Mouse (Mus musculus) intestine, postnatal 0 days (tissue): Measurements from ENCODE around the gene Mesd. TPM values are rescaled to one million over a fixed set of nuclear protein-coding genes. Genes with fewer than 3 reads are reported as not detected.

Experiments
- ATAC-seq: fragments of 200-750 bp; cut with Nextera tagmentation; 2 replicates; pipeline ENCODE4 v1.8.0; 2017; ENCODE audit warnings: mild to moderate bottlenecking, moderate TSS enrichment, moderate library complexity
- H3K27ac ChIP-seq: fragments of 300-500 bp; sonication (generic); 2 replicates; pipeline ENCODE4 v1.5.1; 2014; ENCODE audit warnings: mild to moderate bottlenecking, low read depth, low read length, moderate library complexity
- H3K27me3 ChIP-seq: fragments of 300-500 bp; sonication (generic); replicated peaks from 2 replicates; pipeline ENCODE4 v1.6.1; 2014; ENCODE audit warnings: low read length, mixed read lengths; ENCODE audit not compliant: control insufficient read depth, insufficient read depth
- H3K36me3 ChIP-seq: fragments of 300-500 bp; sonication (generic); 2 replicates; pipeline ENCODE4 v1.6.1; 2014; ENCODE audit warnings: mild to moderate bottlenecking, moderate library complexity; ENCODE audit not compliant: control insufficient read depth, insufficient read depth
- H3K4me1 ChIP-seq: fragments of 300-500 bp; sonication (generic); replicated peaks from 2 replicates; pipeline ENCODE4 v1.6.1; 2014; ENCODE audit warnings: antibody characterized with exemption, low read length, mixed read lengths; ENCODE audit not compliant: control insufficient read depth, insufficient read depth
- H3K4me2 ChIP-seq: fragments of 300-500 bp; sonication (generic); replicated peaks from 2 replicates; pipeline ENCODE4 v1.6.1; 2014; ENCODE audit warnings: low read depth, mild to moderate bottlenecking, moderate library complexity
- H3K4me3 ChIP-seq: fragments of 300-500 bp; sonication (generic); 2 replicates; pipeline ENCODE4 v1.5.1; 2014; ENCODE audit warnings: low read depth, low read length
- H3K9ac ChIP-seq: fragments of 300-500 bp; sonication (generic); 2 replicates; pipeline ENCODE4 v1.6.1; 2014; ENCODE audit warnings: mild to moderate bottlenecking, low read depth, low read length
- H3K9me3 ChIP-seq: fragments of 300-500 bp; sonication (generic); 2 replicates; pipeline ENCODE4 v1.6.1; 2016; ENCODE audit warnings: mixed run types; ENCODE audit not compliant: control insufficient read depth
- CTCF ChIP-seq: sonication (generic); IDR thresholded peaks from 2 replicates; pipeline ENCODE4 v1.5.1; 2016; ENCODE audit warnings: low read depth, mild to moderate bottlenecking, control low read depth, antibody characterized with exemption, moderate library complexity
- WGBS: fragments of 180-500 bp; shearing (Covaris S2); extraction: QIAGEN DNeasy Blood & Tissue Kit; methylation state at CpG from one replicate; pipeline ENCODE4 v1.1.7; 2014; 5-methylcytosine and 5-hydroxymethylcytosine counted together
- polyA plus RNA-seq: library from polyadenylated mRNA; unstranded; fragments of >200 nt; fragmentation: Nextera tagmentation; extraction: Ambion mirVana; gene quantifications from 2 replicates; pipeline ENCODE4 v1.2.1, GENCODE M21; 2015

Gene Mesd
- polyA plus RNA-seq, 1 experiment from 2014 or later = 55.0 TPM

GRCm38 (mm10) chr7:83902296-83903145 lies 18.3 kb downstream of the Mesd start:
- Histone ChIP-seq H3K4me2 (no peak overlapping the region), H3K27ac (no peak overlapping the region), H3K4me3 (no peak overlapping the region), H3K9ac (no peak overlapping the region), H3K36me3 (peaks cover 34% of the 10 kb centered on the region), H3K4me1 (no peaks in the 10 kb centered on the region), H3K27me3 (no peaks in the 10 kb centered on the region), H3K9me3 (no peaks in the 10 kb centered on the region)
- ATAC-seq = no peak
- 46% methylated on average over 5 of the region's 5 CpGs for WGBS
- TF ChIP-seq CTCF = no peak

GRCm38 (mm10) chr7:83904831-83905230 lies 20.6 kb downstream of the Mesd start:
- WGBS = 82% methylated on average over 3 of the region's 3 CpGs
- H3K4me3 ChIP-seq = no peak overlapping the region
- no peak overlapping the region for H3K27ac ChIP-seq
- no peak overlapping the region for H3K9ac ChIP-seq
- TF ChIP-seq CTCF = no peak
- no peaks in the 10 kb centered on the region for H3K9me3 ChIP-seq
- H3K36me3 ChIP-seq = peaks cover 13% of the 10 kb centered on the region
- ATAC-seq = no peak
- no peak overlapping the region for H3K4me2 ChIP-seq
- H3K27me3 ChIP-seq = no peaks in the 10 kb centered on the region
- no peaks in the 10 kb centered on the region for H3K4me1 ChIP-seq

GRCm38 (mm10) chr7:83911909-83912308 lies 27.6 kb downstream of the Mesd start:
- no peak for TF ChIP-seq CTCF
- no peaks in the 10 kb centered on the region for H3K4me1 ChIP-seq
- no peaks in the 10 kb centered on the region for H3K9me3 ChIP-seq
- no peaks in the 10 kb centered on the region for H3K27me3 ChIP-seq
- 57% methylated on average over 3 of the region's 3 CpGs for WGBS
- no peak overlapping the region for H3K27ac ChIP-seq
- H3K36me3 ChIP-seq = no peaks in the 10 kb centered on the region
- H3K4me3 ChIP-seq = no peak overlapping the region
- no peak overlapping the region for H3K9ac ChIP-seq
- H3K4me2 ChIP-seq = no peak overlapping the region
- no peak for ATAC-seq

- WGBS = 82% methylated on average over 6 of the region's 6 CpGs
- no peaks in the 10 kb centered on the region for H3K27me3 ChIP-seq
- no peak overlapping the region for H3K27ac ChIP-seq
- no peaks in the 10 kb centered on the region for H3K9me3 ChIP-seq
- no peaks in the 10 kb centered on the region for H3K36me3 ChIP-seq
- no peak for TF ChIP-seq CTCF
- H3K4me2 ChIP-seq = no peak overlapping the region
- H3K4me3 ChIP-seq = no peak overlapping the region
- no peak for ATAC-seq
- H3K9ac ChIP-seq = no peak overlapping the region
- no peaks in the 10 kb centered on the region for H3K4me1 ChIP-seq
Measured at GRCm38 (mm10) chr7:83913405-83913932, 29.2 kb downstream of the Mesd start.

- Histone ChIP-seq H3K4me1 (no peaks in the 10 kb centered on the region), H3K9ac (no peak overlapping the region), H3K4me2 (no peak overlapping the region), H3K36me3 (no peaks in the 10 kb centered on the region), H3K27ac (no peak overlapping the region), H3K9me3 (no peaks in the 10 kb centered on the region), H3K4me3 (no peak overlapping the region), H3K27me3 (no peaks in the 10 kb centered on the region)
- TF ChIP-seq CTCF = no peak
- 72% methylated on average over 9 of the region's 9 CpGs for WGBS
- no peak for ATAC-seq
Measured at GRCm38 (mm10) chr7:83913995-83914394, 29.7 kb downstream of the Mesd start.

- no peak for ATAC-seq
- H3K4me1 ChIP-seq = no peaks in the 10 kb centered on the region
- TF ChIP-seq CTCF = peak; percentile 93
Measured at GRCm38 (mm10) chr7:83914566-83914965, 30.3 kb downstream of the Mesd start.

More at GRCm38 (mm10) chr7:83914566-83914965, 30.3 kb downstream of the Mesd start:
- no peaks in the 10 kb centered on the region for H3K9me3 ChIP-seq
- no peak overlapping the region for H3K4me2 ChIP-seq
- H3K27me3 ChIP-seq = no peaks in the 10 kb centered on the region
- WGBS = under 1% methylated on average over 3 of the region's 3 CpGs
- no peak overlapping the region for H3K27ac ChIP-seq
- no peak overlapping the region for H3K4me3 ChIP-seq
- H3K9ac ChIP-seq = no peak overlapping the region
- no peaks in the 10 kb centered on the region for H3K36me3 ChIP-seq
